Mouse (Mus musculus) induced T-regulatory cell, adult 2 months (primary cell): ENCODE results near the gene Reg3g.
"Not testable (repeated sequence)": the region's sequence is repeated elsewhere in the genome, so short reads cannot be mapped to it uniquely, and the experiment has no call there.

Experiments
- DNase-seq: peaks from one replicate; pipeline ENCODE4 v3.0.0-alpha.2; 2012; ENCODE audit warnings: low read depth

Gene Reg3g

DNA sequence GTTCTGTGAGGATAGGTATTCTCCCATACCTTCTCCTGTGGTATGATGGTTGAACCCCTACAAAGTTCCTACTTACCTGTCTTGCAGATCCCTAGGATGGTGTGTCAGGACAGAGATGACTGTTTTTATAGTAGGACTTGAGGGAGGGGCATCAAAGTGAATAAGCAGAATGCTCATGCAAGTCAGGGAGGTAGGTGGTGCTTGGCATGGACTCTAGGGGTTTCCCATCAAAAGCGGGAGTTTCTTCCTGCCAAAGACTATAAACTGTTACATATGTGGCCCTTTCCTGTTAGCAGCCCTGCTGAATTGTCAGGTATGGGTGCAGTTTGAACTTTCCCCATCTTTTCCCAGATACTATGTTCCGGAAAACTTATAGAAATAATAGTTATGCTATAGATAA is at the start of gene Reg3g:
TSS of gene Reg3g (minus strand) at position 101 of the 400 bp plus-strand sequence.
- no peak for DNase-seq

DNA sequence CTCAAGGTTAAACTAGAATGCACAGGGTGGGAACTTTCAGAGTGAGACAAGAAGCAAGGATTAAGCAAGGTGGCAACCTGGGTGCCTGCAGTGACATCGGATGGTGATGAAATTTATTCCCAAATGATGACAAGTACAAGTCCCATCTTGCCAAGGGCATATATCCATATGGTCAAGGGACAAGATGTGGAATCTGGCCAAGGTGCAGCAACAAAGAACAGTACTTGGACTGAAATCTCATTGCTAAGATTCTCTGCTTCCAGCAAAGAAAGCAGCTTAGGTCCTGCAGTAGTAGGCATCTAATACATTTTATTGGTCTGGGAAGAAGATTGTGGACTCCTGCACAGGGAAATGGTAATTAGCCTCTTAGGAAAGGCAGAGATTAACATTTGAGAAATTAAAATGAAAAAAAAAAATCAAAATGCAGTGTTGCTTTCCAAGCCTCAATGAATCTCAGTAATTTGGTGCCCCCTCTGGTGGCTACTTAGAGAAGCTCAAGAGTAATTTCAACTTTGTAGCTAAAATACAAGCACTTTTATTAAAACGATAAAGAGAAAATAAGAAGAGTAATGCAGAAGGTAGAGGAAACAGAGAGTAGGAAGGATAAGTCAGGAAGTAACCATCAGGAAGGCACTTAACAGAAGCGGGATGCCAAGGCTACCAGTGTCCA is 47.2 kb upstream of the Reg3g start:
- DNase-seq: no peak

DNA sequence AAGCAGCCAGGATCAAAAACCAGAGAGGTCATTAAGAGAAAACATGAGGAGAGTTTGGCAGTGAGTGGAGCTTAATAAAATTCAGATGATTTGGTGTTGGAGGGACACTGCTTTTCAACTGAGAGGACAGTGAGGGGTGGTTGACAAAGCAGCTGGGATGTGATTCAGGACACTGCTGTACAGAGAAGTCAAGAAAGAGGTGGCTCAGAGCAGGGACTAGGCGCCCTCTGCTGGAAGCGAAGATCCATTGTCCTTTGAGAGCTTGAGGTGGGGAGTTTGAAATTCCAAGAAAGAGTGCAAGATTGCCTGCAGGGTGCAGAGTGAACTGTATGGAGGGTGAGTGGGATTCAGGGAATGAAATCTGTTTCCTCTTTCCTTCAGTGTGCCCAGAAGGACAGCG is 44.2 kb upstream of the Reg3g start:
- DNase-seq: no peak

DNA sequence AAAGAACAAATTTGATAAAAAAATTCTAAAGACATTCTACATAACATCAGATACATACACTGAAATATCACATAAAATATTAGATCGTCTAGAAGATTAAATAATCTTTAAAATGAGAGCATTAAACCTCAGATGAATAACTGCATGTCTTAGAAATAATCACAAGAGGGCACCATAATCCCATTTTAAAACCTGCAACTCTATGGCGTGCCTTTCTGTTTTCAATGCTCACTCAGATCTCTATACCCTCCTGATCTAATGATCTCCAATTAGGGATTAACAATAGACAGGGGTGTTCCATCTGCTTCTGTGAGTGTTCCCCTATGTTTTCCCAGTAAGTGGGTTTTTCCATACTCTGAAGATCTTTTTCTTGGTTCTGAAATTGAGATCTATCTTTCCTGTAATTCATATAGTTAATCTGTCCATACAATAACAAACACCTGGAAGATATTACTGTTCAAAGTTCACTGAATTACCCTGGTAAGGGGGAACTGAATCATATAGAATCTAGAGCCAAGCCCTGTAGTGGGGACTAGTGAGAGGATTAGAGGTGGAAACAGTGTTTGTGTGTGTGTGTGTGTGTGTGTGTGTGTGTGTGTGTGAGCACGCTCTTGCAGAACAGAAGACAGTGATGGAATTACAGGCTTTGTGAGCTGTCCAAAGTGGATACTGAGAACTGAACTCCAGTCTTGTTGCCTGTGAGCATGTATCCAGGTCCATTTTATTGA is 41.7 kb upstream of the Reg3g start:
- no peak for DNase-seq

DNA sequence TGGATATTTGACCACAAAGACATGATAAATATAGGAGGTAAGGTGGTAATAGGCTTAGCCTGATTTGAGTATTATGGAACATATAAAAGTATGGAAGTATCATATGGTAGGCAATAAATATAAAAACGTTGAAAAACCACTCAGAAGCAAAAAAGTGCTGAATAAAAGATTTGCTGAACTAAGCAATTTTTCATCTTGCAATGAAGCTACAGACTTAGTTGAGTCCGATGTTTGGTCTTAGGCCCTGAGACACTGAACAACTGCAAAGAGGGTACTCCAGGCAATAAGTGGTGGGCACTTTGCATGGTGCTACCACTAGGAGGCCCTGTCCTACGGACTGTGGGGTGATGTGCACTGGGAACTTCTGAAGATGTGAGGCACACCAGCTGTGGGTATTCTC is 37.1 kb upstream of the Reg3g start:
- no peak for DNase-seq

DNA sequence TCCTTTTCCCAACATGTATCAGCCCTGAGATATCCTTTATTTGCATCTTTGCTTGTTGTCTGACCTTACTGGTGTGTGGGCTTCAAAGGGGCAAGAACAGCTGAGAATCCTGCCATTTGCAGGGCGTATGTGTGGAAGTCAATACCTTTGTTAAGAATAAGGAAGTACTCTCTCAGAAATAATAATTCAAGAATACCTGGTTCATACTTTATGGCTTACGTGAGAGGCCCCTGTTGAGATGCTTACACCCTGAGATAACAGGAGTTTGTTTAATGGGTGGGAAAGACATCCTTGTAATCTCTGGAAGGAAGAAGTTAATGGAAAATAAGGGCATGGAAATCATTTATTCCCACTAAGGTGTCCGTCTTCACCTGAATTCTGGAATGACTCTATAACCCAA is 26.0 kb upstream of the Reg3g start:
- DNase-seq: no peak

DNA sequence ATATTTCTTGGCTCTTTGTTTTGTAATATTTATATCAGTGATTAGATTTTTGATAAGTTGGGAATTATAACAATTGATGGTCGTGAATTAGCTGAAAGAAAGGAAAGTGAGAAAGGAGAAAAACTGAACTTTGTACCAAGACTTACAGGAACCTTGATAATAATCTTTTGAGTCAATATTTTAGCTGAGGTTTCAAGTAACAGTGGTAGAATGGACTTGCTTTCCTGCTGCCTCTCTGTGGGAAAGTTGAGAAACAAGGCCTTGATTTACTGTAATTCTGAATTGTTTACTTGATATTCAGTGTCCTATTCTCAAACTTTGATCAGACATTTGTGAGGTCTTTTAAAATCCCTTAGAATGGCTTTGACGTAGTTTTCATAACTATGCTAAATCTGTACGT is 615 bp upstream of the Reg3g start:
- no peak for DNase-seq

DNA sequence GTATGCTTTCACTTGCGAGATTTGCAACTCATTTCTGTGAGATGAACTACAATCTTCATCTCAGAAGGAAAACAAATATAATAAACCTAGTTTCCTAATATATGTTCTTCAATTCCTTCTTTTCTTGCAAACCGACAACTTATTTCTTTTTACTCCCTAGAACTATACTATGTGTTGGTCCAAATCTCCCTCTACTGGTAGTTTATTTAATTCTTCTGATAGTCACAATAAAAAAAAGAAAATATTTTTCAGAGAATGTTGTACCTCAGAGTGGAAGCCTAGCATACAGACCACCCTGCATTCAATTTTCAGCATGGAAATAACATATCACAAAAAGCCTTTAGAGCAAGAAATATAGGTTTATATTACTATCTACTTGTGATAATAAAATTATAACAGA is 5.4 kb downstream of the Reg3g start:
- no peak for DNase-seq

DNA sequence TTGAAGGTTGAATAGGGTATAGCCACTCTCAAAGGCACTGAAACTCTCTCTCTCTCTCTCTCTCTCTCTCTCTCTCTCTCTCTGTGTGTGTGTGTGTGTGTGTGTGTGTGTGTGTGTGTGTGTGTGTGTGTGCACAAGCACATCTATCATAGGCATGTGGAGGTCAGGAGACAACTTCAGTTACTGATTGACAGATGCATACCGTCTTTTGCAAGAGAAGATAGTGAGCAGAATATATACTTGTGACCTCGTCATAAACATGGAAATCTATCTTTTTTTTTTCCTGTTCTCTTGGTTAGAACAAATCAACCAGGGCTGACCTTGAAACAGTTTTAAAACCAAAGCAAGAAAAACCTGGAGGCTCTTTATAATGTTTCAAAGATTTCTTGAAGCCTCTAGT is 6.3 kb downstream of the Reg3g start:
- DNase-seq: no peak

DNA sequence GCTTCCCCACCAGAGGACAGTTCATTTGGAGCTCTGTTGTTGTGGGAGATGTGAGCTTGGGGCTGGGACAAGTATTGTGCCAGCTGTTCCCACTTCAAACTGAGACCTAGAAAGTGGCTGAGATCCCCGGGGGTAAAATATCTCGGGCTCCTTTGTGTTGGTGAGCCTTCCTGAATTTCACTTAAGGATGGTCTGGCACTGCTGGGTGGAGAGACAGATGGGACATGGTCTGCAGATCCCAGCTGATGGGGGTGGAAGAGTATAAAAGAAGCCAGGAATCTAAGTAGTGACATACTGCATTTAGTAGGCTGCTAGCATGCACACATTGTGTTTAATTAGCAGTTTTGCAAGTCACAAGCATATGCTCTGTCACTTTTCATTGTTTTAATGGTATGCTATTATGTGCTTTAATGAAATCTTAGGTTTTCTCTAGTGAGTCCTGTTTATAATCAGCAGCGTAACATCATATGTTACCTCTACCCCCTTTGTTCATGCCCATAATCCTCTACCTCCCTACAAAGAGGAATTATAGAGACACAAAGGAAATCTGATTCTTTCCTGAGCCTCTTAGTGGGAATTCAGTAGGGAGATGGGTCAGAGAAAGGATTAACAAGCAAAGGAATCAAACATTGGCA is 8.4 kb downstream of the Reg3g start:
- DNase-seq: no peak

DNA sequence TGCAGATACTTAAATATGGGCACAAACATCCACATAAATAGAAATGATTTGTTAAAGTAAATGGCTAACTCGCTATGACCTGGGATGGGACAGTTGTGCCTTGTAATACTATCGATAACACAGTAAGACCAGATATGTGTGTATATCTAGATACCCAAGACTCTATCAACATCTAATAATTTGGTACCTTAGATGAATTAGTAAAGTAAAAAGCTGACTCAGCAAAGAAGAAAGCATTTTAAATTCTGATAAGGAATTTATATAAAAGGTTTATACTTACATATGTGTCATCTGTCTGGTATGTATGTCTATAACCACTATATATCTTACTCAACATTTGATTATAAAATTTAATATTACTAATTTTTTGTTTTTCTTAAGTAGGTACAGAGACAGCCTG is 15.9 kb downstream of the Reg3g start:
- DNase-seq: no peak

DNA sequence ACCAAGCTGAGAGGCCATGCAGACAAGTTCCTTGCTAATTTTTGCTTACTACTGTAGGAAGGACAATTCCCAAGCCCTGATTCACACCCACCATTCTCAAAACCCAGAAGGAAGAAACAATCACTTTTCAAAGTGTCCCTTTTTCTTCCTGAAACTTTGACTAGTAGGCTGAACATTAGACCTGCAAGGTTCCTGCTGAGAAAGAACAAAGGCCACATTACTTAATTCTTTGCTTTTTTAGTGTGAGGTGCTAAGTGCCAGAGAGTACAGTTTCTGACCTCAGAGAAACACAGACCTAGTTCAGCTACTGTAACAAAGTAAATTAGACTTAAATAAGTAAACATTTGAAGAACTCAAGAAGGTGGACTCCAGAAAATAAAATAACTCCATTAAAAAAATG is 20.3 kb downstream of the Reg3g start:
- no peak for DNase-seq

DNA sequence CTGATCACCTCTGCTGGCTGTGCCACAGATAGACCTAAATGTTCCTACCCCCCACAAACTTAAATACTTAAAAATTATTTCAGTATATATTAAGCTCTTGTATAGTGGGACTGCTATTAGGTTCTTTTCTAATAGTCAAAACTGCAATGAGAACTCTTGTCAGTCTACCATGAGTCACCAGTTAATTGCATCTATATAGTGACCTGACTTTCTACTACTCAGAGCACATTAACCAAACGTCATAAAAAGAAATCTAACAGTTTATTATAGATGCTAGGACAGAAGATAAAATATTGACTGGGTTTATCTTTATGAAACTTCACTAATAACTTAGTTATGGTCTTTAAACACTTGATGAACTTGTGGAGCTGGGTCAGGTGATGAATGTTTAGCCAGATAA is 21.5 kb downstream of the Reg3g start:
- DNase-seq: no peak

DNA sequence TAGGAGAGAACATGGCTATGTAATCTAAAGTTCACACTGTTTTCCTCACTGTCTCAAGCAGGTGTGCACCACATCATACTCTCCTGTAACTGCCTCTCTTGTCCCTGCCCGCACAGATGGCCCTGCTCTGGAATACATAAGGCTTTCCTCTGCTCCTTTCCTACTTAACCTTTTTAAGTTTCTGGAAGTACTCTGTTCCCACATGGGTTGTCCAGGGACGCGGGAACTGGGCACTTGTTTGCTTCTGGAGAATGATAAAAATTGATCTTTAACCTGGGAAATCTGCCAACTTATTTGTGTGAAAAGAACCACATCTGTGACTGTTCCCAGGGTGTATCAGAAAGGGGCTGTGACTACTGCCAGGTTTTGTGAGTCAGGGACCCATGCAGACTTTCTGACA is 43.2 kb downstream of the Reg3g start:
- no peak for DNase-seq

DNA sequence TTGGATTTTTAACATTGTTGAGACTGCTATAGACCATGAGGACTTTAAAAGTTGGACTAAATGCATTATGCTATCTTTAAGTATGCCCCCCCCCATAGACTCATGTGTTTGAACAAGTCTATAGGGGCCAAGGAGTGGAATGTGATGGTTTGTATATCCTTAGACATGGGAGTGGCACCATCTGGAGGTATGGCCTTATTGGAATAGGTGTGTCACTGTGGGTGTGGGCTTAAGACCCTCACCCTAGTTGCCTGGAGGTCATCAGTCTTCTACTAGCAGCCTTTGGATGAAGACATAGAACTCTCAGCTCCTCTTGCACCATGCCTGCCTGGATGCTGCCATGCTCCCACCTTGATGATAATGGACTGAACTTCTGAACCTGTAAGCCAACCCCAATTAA is 46.3 kb downstream of the Reg3g start, which contains the start of gene Reg1:
TSS of gene Reg1 (plus strand) at position 301 of the 400 bp plus-strand sequence.
- DNase-seq: not testable (repeated sequence)
